Mouse (Mus musculus): ENCODE results near the gene Card14.

DNA sequence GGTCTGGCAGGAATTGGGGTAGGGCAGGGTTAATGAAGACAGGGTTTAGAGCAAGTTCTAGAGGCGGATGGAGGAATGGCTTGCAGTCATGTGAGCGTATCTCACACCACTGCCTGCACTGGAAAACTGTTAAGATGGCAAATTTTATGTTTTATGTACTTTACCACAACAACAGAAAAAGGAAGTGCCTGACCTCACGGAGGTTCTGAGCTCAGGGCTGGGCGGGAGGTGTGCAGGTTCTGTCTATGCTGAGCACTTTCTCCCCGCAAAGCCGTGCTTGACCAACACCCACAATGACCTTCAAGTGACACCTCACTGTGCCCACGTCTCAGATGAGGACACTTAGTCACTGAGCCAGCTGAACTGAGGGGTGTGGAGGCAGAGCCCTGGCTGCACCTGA is 44.5 kb downstream of the Card14 start:
- TF ChIP-seq ZC3H11A (IDR thresholded peaks at IDR 0.05; ENCODE audit: borderline replicate concordance, low read depth, low read length) = no peak
- TF ChIP-seq ZNF384 (IDR thresholded peaks at IDR 0.05; ENCODE audit: low read depth, low read length) = no peak
